22 mouse cellular contexts compared by ENCODE assay signal in the genomic region with DNA sequence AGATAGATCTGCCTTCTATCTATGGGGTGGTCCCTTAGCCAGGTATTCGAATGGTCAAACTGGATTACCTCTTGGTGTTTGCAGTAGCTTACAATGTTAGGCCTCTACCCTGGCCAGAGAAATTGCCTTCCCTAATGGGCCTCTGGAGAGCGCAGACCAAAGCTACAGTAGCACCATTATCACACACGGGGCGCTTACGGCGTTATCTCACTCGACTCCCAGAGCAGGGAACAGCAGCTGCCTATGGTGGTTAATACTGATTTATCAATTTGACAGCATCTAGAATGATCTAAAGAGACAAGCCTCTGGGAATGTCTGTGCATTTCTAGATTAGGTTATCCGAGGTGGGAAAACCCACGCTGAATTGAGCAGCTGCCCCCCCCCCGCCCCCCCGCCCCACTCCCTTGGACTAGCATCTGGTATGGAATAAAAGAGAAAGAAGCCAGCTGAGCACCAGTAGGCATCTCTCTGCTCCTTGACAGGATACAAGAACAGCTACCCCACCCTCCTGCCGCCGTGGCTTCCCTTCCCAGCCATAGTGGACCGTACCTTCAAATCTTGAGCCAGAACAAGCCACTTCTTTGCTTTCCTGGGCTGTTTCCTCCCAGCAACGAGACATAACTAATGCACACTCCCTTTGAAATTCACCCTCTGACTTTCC.
DNase-seq lines count a peak whose midpoint lies in the region; ATAC-seq and TF ChIP-seq lines count a peak whose summit lies in the region.
"Had no signal": no experiment of that assay in that cellular context is flagged by ENCODE, and none has a peak within 500 bp of the region (broad histone marks: within the 10 kb centered on the region; RNA-seq: fewer than 3 reads in every experiment).

No protein-coding gene starts in this region.

- 44% methylated on average over 15 of the region's 15 CpGs for WGBS in forebrain, embryonic 14.5 days
- WGBS in forebrain, embryonic 10.5 days: 56% methylated on average over 15 of the region's 15 CpGs
- whole genome bisulfite sequencing in neural tube, embryonic 13.5 days: 37% methylated on average over 15 of the region's 15 CpGs
- WGBS in neural tube, embryonic 15.5 days: 30% methylated on average over 15 of the region's 15 CpGs
- 31% methylated on average over 15 of the region's 15 CpGs for WGBS in midbrain, embryonic 13.5 days
- WGBS in intestine, postnatal 0 days: 42% methylated on average over 15 of the region's 15 CpGs

- no peak for TF ChIP-seq CTCF in intestine, postnatal 0 days (IDR thresholded peaks at IDR 0.05; ENCODE audit: low read depth)

- H3K4me3 ChIP-seq in forebrain, embryonic 14.5 days (ENCODE audit: low read depth, low read length): no peak overlapping the region
- H3K4me3 ChIP-seq in forebrain, embryonic 10.5 days: no peak overlapping the region
- no peak overlapping the region for H3K4me3 ChIP-seq in neural tube, embryonic 13.5 days
- no peak overlapping the region for H3K4me3 ChIP-seq in neural tube, embryonic 15.5 days (replicated peaks)
- no peak overlapping the region for H3K4me3 ChIP-seq in midbrain, embryonic 13.5 days (replicated peaks)
- H3K4me3 ChIP-seq in intestine, postnatal 0 days (ENCODE audit: low read depth, low read length): no peak overlapping the region
- H3K4me3 ChIP-seq: embryonic facial prominence, embryonic 15.5 days; heart, embryonic 15.5 days had no signal

- no peaks in the 10 kb centered on the region for H3K9me3 ChIP-seq in forebrain, embryonic 14.5 days (replicated peaks; ENCODE audit: control insufficient read depth, low read length)
- H3K9me3 ChIP-seq in forebrain, embryonic 10.5 days: peaks cover 4% of the 10 kb centered on the region
- 0 out of 2 replicates have a peak, but pooled peaks cover 2% of the 10 kb centered on the region for H3K9me3 ChIP-seq in neural tube, embryonic 13.5 days
- 0 out of 2 replicates have a peak, but pooled peaks cover 3% of the 10 kb centered on the region for H3K9me3 ChIP-seq in neural tube, embryonic 15.5 days (replicated peaks)
- H3K9me3 ChIP-seq in midbrain, embryonic 13.5 days: 0 out of 2 replicates have a peak, but pooled peaks cover 5% of the 10 kb centered on the region
- no peaks in the 10 kb centered on the region for H3K9me3 ChIP-seq in intestine, postnatal 0 days (ENCODE audit: control insufficient read depth)
- H3K9me3 ChIP-seq: embryonic facial prominence, embryonic 15.5 days had no signal

- H3K9ac ChIP-seq in forebrain, embryonic 14.5 days (ENCODE audit: low read length): no peak overlapping the region
- H3K9ac ChIP-seq in neural tube, embryonic 13.5 days: no peak overlapping the region
- H3K9ac ChIP-seq in neural tube, embryonic 15.5 days (replicated peaks): no peak overlapping the region
- H3K9ac ChIP-seq in midbrain, embryonic 13.5 days (replicated peaks): no peak overlapping the region
- H3K9ac ChIP-seq in intestine, postnatal 0 days (ENCODE audit: low read depth, low read length): no peak overlapping the region
- H3K9ac ChIP-seq: embryonic facial prominence, embryonic 15.5 days; heart, embryonic 15.5 days; lung, embryonic 14.5 days had no signal

- peaks cover 11% of the 10 kb centered on the region for H3K4me1 ChIP-seq in forebrain, embryonic 14.5 days (ENCODE audit: control insufficient read depth, insufficient read depth, low read length)
- peaks cover 38% of the 10 kb centered on the region for H3K4me1 ChIP-seq in forebrain, embryonic 10.5 days
- H3K4me1 ChIP-seq in neural tube, embryonic 13.5 days (replicated peaks): peaks cover 46% of the 10 kb centered on the region
- peaks cover 18% of the 10 kb centered on the region for H3K4me1 ChIP-seq in neural tube, embryonic 15.5 days
- H3K4me1 ChIP-seq in midbrain, embryonic 13.5 days (replicated peaks): peaks cover 40% of the 10 kb centered on the region
- no peaks in the 10 kb centered on the region for H3K4me1 ChIP-seq in intestine, postnatal 0 days (replicated peaks; ENCODE audit: control insufficient read depth, insufficient read depth, low read length)
- H3K4me1 ChIP-seq: embryonic facial prominence, embryonic 15.5 days; heart, embryonic 15.5 days had no signal

- peak; percentile 31 for DNase-seq in forebrain, embryonic 14.5 days (ENCODE audit: low spot score)
- no peak for DNase-seq in forebrain, embryonic 10.5 days (ENCODE audit: extremely low spot score, low spot score)
- DNase-seq: adrenal gland, postnatal 14 days; B cell, adult 2 months; cerebellum, adult 8-10 months; gastrocnemius, postnatal 10 days; heart, adult 18-20 months; kidney, adult 2 months; kidney, postnatal 25 days; left cerebral cortex, postnatal 4 days; lung, embryonic 14.5 days; spleen, adult 18-20 months; thymus, adult 18-20 months had no signal

- no peak overlapping the region for H3K4me2 ChIP-seq in forebrain, embryonic 14.5 days (ENCODE audit: low read length)
- H3K4me2 ChIP-seq in neural tube, embryonic 13.5 days: no peak overlapping the region
- no peak overlapping the region for H3K4me2 ChIP-seq in neural tube, embryonic 15.5 days
- H3K4me2 ChIP-seq in midbrain, embryonic 13.5 days (replicated peaks): no peak overlapping the region
- H3K4me2 ChIP-seq in intestine, postnatal 0 days (replicated peaks; ENCODE audit: low read depth): no peak overlapping the region
- H3K4me2 ChIP-seq: embryonic facial prominence, embryonic 15.5 days; heart, embryonic 15.5 days; lung, embryonic 14.5 days had no signal

- H3K27ac ChIP-seq in forebrain, embryonic 14.5 days (ENCODE audit: low read depth, low read length): no peak overlapping the region
- no peak overlapping the region for H3K27ac ChIP-seq in forebrain, embryonic 10.5 days
- H3K27ac ChIP-seq in neural tube, embryonic 13.5 days (replicated peaks): peak overlapping the region; percentile 61
- no peak overlapping the region for H3K27ac ChIP-seq in neural tube, embryonic 15.5 days (replicated peaks)
- peak overlapping the region; percentile 65 for H3K27ac ChIP-seq in midbrain, embryonic 13.5 days
- H3K27ac ChIP-seq in intestine, postnatal 0 days (ENCODE audit: low read depth, low read length): no peak overlapping the region
- H3K27ac ChIP-seq: embryonic facial prominence, embryonic 15.5 days; heart, embryonic 15.5 days had no signal

- no peaks in the 10 kb centered on the region for H3K36me3 ChIP-seq in forebrain, embryonic 14.5 days (ENCODE audit: control insufficient read depth, insufficient read depth, low read length)
- no peaks in the 10 kb centered on the region for H3K36me3 ChIP-seq in forebrain, embryonic 10.5 days (replicated peaks)
- H3K36me3 ChIP-seq in neural tube, embryonic 13.5 days: no peaks in the 10 kb centered on the region
- no peaks in the 10 kb centered on the region for H3K36me3 ChIP-seq in neural tube, embryonic 15.5 days
- no peaks in the 10 kb centered on the region for H3K36me3 ChIP-seq in midbrain, embryonic 13.5 days
- no peaks in the 10 kb centered on the region for H3K36me3 ChIP-seq in intestine, postnatal 0 days (ENCODE audit: control insufficient read depth, insufficient read depth)
- H3K36me3 ChIP-seq: embryonic facial prominence, embryonic 15.5 days; heart, embryonic 15.5 days had no signal

- no peaks in the 10 kb centered on the region for H3K27me3 ChIP-seq in forebrain, embryonic 14.5 days (replicated peaks; ENCODE audit: control insufficient read depth, insufficient read depth, low read length)
- peaks cover 32% of the 10 kb centered on the region for H3K27me3 ChIP-seq in forebrain, embryonic 10.5 days (ENCODE audit: poor library complexity, severe bottlenecking)
- no peaks in the 10 kb centered on the region for H3K27me3 ChIP-seq in neural tube, embryonic 13.5 days
- H3K27me3 ChIP-seq in neural tube, embryonic 15.5 days (replicated peaks): no peaks in the 10 kb centered on the region
- no peaks in the 10 kb centered on the region for H3K27me3 ChIP-seq in midbrain, embryonic 13.5 days
- H3K27me3 ChIP-seq in intestine, postnatal 0 days (replicated peaks; ENCODE audit: control insufficient read depth, insufficient read depth, low read length): no peaks in the 10 kb centered on the region
- H3K27me3 ChIP-seq: embryonic facial prominence, embryonic 15.5 days; heart, embryonic 15.5 days; Patski had no signal

- peak; percentile 29; the same call in 1 of the 2 replicates for ATAC-seq in forebrain, embryonic 14.5 days
- peak; percentile 44; the same call in 1 of the 2 replicates for ATAC-seq in neural tube, embryonic 13.5 days (ENCODE audit: low read depth)
- ATAC-seq in neural tube, embryonic 15.5 days (ENCODE audit: low FRiP score): no peak
- ATAC-seq in midbrain, embryonic 13.5 days: peak; percentile 67
- no peak for ATAC-seq in intestine, postnatal 0 days
- ATAC-seq in erythroid progenitor cell, adult 5-6 weeks (replicated peaks; ENCODE audit: low FRiP score, poor library complexity, severe bottlenecking): no peak
- ATAC-seq: activated CD4-positive, CD25-positive, alpha-beta regulatory T cell, adult 4 months; Patski had no signal

Comparison
In these comparisons a context has a peak if more than half of its experiments do, and no peak if none do; other contexts are left out.
1. ATAC-seq: peak in forebrain, embryonic 14.5 days (single experiment), neural tube, embryonic 13.5 days (single experiment) and midbrain, embryonic 13.5 days (single experiment); none in neural tube, embryonic 15.5 days (single experiment), intestine, postnatal 0 days (single experiment) and erythroid progenitor cell, adult 5-6 weeks (single experiment).
2. H3K27ac ChIP-seq: peak in neural tube, embryonic 13.5 days (single experiment) and midbrain, embryonic 13.5 days (single experiment); none in forebrain, embryonic 14.5 days (single experiment), forebrain, embryonic 10.5 days (single experiment), neural tube, embryonic 15.5 days (single experiment) and intestine, postnatal 0 days (single experiment).